Mouse (Mus musculus) T-helper 1 cell (primary cell): ENCODE data around the gene Adam17.

ENCODE experiments used
- in situ Hi-C: fragments of 300-600 bp; cut with MboI, MseI; formaldehyde crosslinking; loops from one replicate; pipeline ENCODE4 v1.15.1; 2025; ENCODE audit warnings: high pct_unique_total_duplicates

Adam17 gene

DNA sequence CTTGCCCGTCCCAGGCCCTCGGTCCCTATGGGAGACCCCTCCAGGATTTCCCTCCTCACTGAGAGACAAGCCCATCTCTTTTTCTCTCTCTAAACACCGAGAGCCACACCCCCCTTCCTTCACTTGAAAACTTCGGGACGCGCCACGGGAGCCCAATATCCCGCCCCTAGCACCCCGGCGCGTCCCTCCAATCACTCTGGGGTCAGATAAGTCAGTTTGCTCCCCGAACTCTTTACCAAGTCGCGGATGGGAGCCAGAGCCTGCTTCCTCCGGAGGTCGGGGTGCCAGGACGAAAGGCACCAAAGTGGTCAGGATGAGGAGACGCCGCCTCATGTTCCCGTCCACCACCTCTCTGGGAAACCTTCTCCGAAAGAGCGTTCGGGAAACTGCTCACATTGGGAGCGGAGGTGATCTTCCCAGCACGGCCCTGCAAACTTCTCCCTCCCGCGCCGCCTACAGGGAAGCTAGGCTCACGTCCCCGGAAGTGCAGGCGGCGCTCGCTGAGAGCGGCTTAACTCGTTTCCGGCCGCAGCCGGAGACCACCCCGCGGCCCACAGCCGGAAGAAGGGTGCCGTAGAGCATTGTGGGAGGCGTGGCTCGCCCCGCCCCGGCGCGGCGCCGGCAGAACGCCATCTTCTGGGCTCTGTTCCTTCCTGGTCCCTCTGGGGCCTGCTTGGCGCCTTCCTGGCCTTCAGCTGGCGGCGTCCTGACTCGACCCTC, at the start of gene Adam17:
Gene Adam17 (minus strand): TSS at position 533 of the 720 bp plus-strand sequence.
- in situ Hi-C loops = loop anchor here (10.0 kb wide), 1 partner anchor 448 kb away; no protein-coding TSS in a partner anchor

GRCm38 (mm10) chr12:21418621-21419131, 45.2 kb upstream of the Adam17 start:
- in situ Hi-C loops = loop anchor here (5.0 kb wide), 2 partner anchors 34 to 41 kb away; no protein-coding TSS in a partner anchor

GRCm38 (mm10) chr12:21418083-21418482, 44.7 kb upstream of the Adam17 start:
- in situ Hi-C loops = loop anchor here (5.0 kb wide), 2 partner anchors 34 to 41 kb away; no protein-coding TSS in a partner anchor

GRCm38 (mm10) chr12:21417100-21418070, 44.0 kb upstream of the Adam17 start, which contains the start of gene Ywhaq:
Ywhaq (minus strand) TSS chr12:21417637.
- in situ Hi-C loops = loop anchor here (5.0 kb wide), 2 partner anchors 35 to 40 kb away; no protein-coding TSS in a partner anchor

- in situ Hi-C loops = loop anchor here (5.0 kb wide), 2 partner anchors 36 to 39 kb away; no protein-coding TSS in a partner anchor
These were observed 43.1 kb upstream of the Adam17 start for GRCm38 (mm10) chr12:21416506-21416905.

DNA sequence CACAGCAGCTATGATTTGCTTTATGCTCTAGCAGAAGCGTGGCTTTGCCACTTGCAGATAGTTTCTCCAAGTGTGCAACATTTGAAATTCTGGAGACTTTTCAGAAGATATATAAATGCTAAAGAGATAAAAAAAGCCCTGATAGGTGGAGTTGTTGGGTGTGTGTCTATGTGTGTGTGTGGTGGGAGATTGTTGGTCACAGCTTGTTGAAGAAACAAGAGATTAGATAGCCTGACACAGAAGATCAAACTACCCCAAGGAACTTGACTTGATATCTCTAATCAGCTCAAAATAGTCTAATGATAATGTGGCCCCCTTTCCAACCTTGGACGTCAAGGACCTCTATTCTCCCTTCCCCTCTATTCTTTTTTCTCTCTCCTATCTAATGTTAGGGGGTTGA, 37.2 kb upstream of the Adam17 start:
- in situ Hi-C loops = no loop called here

DNA sequence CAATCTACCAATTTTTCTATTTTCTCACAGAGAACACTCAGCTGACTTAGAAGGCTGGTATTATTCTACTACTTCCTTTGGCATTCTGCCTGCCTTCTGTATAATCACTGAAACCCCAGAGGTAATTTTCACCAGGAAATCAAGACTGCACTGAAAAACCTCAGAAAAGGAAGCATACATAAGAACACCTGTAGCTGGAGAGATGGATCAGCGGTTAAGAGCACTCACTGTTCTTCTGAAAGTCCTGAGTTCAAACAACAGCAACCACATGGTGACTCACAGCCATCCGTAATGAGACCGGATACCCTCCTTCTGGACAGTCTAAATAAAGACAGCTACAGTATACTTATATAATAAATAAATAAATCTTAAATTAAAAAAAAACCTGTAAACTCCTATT, 36.2 kb upstream of the Adam17 start:
- in situ Hi-C loops = no loop called here

DNA sequence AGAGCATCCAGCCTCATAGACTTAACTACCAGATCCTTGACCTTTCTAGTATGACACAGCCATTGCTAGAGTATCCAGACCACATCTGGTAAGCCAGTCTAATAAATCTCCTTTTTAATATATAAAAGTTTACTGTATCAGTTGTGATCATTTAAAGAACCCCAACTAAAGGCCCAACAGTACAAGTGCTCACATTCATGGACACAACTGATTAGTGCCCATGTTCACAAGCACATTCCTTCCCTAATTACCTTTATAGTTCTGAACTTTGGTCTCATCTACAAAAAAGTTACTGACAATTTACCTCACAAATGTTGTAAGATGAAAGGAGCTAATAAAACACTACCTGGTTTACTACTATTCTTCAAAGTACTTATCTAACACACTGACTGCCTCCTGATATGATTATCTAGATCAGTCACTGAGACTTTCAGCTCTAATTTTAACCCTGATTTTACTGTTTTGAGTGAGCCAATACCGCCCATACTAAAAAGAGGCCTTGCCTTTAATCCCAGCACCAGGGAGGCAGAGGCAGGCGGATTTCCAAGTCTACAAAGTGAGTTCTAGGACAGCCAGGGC, 35.4 kb upstream of the Adam17 start:
- in situ Hi-C loops = no loop called here

DNA sequence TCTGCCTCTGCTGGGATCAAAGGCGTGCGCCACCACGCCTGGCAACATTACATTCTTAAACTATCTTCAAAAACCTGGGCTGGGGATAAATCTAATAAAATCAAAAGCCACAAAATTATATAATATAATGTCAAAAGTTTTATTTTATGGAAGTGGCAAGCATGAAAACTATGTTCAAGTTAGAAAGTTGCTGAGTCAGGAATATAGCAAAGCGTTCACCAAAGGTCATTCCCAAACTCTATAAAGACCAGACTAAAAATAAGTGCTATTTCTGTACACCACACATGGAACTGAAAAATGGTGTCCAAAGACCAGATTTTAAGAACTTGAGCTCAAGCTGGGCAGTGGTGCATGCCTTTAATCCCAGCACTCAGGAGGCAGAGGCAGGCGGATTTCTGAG, 29.3 kb upstream of the Adam17 start:
- in situ Hi-C loops = no loop called here

GRCm38 (mm10) chr12:21386201-21386600, 12.8 kb upstream of the Adam17 start:
- in situ Hi-C loops = no loop called here

DNA sequence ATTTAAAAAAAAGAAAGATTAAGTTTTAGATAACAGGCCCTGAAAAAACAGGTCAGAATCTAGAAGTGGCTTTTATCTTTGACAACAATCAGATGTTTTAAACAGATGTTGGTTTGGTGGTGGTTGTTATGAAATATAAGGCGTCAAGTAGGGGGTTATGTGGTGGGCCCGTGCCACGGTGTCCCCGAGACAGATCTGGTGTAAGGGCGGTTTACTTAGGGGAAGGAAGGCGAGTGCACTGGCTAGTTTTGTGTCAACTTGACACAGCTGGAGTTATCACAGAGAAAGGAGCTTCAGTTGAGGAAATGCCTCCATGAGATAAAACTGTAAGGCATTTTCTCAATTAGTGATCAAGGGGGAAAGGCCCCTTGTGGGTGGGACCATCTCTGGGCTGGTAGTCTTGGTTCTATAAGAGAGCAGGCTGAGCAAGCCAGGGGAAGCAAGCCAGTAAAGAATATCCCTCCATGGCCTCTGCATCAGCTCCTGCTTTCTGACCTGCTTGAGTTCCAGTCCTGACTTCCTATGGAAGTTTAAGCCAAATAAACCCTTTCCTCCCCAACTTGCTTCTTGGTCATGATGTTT, 5.4 kb upstream of the Adam17 start:
- in situ Hi-C loops = loop anchor here (5.0 to 10.0 kb wide), 2 partner anchors 38 to 454 kb away; partner anchors contain the start of gene Ywhaq

DNA sequence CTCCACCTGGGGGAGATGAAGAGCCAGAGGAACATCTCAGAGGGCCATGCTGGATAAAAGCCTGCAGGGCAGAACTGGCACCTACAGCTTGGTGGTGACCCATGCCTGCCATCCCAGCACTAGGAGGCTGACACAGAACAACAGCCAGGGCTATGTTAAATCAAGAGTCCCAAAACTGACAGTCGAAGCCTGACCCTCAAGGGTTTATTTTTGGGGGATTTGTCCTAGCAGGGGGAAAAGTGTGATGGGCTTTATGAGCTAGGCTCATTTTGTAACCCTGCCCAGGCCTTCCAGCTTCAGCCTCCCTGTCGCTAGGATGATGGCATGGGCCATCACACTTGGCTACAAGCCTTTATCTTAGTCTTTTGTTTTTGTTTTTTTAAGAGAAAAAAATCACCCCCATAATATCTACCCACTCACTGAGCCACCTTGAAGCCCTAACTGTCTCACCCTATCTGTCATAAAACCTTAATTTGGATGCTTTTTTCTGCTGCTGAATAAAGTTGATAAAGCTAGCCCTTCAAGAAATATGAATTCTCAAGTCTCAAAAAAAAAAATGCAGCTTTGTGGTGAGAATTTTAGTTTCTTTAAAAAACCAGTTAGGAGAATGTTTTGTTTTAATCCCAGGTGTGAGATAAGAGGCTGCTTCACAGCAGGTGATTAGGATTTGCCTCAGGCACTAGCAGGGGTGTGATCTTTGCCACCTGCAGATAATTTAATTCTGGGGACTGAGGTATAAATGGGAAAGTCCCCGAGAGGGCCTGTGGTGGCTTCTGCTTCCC, 2.1 kb upstream of the Adam17 start:
- in situ Hi-C loops = loop anchor here (5.0 to 10.0 kb wide), 2 partner anchors 42 to 451 kb away; partner anchors contain the start of gene Ywhaq

DNA sequence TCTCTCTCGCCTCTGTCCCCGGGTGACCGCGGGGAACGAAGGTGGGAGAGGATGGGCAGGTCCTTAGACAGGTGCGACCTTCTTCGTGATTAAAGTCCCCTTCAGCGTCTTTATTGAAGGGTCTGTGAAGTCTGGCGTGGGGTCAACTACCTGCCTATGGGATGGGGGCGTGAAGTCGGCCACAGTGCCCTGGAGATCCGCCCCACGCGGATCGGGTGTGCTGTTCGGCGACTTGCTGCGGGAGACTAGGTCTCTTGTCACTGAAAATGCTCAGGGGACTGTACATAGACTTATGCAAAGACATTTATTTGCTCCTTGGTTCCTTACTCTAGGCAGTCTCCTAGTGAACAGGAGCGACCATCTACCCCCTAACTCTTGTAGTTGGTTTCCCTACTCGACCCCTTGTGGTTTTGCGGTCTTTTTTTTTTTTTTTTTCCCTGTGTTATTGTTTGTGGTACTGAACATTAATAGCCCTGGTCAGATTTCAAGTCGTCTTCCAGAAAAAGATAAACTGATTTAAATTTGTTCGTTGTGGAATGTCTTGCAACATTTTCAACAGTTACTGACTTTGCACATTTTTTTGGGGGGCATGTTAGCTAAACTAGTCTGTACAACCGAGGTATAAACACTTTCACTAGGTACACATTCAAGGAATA, 516 bp upstream of the Adam17 start:
- in situ Hi-C loops = loop anchor here (10.0 kb wide), 1 partner anchor 449 kb away; no protein-coding TSS in a partner anchor

DNA sequence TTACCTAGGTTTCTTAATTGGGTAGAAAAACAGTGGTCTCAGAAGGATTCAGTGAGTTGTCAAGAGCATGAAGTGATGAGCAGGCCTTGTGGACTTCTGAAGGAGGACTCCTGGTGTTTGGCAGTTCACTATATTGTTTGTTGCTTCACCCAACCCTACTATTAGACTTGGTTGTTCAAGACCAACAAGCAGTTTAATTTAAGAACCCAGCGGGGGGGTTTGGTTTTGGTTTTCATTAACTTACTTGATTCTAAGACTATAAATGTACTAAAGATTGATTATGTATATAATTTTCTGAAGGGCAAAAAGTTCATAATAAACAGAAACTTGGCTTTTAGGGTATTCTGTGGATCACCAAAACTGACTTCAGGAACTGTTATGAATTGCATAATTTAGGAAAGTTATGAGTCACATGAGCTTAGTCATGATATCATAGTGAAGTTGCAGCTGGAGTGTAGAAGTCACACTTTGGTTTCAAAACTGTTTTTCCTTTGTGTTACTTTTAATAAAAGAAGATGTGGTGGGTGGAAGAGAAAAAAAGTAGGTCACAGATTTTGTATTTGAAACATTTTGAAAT, 3.3 kb downstream of the Adam17 start:
- in situ Hi-C loops = loop anchor here (10.0 kb wide), 1 partner anchor 445 kb away; no protein-coding TSS in a partner anchor

DNA sequence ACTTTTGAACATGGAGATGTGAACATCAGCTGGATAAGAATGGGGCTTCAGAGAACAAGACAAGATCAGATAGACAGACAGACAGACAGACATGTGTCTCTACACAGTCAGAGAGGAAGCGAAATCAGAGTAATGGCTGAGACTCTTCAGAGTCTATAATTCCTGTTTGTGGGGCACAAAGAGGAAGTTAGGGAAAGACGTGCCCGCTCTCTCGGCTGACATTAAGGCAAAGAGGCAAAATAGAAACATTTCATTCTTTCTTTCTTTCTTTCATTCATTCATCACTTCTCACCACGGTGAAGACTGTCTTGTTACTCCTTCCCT, 4.4 kb downstream of the Adam17 start:
- in situ Hi-C loops = no loop called here

DNA sequence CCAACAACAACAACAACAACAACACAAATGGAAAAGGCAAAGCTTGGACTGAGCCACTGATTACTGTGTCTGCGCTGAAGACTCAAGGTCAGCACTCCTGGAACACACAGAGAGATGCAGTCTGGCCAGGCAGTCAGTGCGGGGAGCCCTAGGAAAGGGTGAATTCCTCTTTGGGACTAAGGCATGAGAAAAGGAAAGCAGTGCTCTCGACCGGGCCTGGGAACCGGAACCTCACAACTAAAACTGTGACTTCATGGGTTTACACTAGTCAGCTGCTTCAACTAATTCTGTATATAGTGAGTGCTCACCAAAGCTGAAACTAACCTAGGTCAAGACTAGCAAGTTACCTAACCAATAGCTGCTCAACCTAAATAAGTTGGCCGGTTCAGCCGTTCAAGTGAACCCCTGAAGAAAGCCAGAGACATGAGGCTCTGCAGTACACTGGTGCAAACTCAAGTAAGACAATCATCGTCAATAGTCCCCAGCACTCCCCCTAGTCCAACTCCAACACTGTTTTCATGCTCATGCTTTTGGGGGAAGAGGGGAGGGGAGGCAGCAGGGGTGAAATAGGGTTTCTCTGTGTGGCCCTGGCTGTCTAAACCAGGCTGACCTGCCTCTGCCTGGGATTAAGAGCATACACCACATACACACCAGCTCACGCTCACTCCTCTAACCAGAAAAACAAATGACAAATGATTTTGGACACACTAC, 4.9 kb downstream of the Adam17 start:
- in situ Hi-C loops = no loop called here

- in situ Hi-C loops = no loop called here
These were observed 8.6 kb downstream of the Adam17 start for GRCm38 (mm10) chr12:21364624-21365435.

DNA sequence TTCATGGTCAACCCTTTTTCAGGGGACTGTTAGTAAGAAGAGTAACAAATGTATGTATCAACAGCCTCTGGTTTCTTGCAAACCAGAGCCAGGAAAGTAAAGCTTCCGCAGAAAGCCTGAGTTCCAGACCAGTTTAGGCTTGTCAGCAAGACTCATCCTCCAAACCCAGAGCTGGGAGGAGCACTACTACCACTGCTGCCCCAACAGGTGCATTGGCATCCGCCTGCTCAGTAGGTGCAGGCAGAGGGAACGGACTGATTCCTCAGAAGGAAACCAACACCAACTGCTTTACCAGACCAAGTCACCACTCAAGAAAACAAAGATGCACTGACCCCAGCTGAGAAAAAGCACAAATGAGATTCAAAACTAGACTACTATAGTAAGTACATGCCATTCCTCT, 10.2 kb downstream of the Adam17 start:
- in situ Hi-C loops = no loop called here
